Mouse (Mus musculus) hindlimb bud, embryonic 11.5 days (tissue): ENCODE measurements around the gene Dtx2.

ENCODE experiments used
- DNase-seq: peaks from one replicate; pipeline ENCODE4 v3.0.0-alpha.2; 2012; ENCODE audit warnings: low read depth, low spot score; ENCODE audit errors: extremely low spot score

The Dtx2 gene

DNA sequence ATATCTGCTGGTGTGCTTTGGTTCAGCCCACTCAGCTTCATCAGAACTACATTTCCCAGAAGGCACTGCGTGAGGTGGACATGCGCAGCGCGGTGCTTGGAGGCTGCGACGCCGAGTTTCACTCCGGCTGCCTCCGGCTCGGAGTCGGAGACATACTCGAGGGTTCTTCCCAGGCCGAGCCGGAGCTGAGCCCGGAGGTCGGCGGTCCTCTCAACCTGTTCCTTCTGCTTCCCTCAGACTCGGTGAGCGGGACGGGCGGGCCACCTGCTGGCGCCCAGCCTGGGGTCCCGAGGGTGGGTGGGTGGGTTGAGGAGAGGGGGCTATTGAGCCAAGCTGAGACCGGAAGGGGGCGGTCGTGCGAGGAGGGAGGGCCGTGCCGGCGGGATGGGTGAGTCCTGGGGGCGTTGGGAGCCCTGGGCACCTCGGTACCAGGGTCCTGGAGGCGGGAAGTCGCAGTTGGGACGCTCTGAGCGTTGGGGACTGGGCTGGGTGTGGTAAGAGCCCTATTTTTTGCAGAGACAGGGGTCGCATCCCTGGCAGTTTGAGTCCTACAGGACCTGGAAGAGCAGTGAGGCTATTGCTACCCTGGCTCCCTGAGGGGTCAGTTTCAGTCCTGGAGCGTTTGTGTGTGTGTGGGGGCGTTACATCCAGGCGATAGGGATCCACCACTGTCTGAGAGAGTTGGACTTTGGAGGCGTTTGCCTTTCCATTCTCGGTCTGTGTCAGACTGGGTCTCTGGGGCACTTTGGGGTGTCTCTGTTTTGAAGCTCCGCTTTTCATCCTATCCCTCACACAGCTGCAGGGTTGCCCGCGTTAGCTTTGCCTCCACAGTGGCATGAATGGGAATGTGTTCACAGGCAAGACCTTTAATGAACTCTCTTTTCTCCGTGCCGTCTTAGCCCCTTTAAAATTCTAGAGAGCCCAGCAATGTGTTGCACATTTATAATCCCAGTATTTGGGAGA lies at the start of gene Dtx2:
TSS of gene Dtx2 (plus strand) at position 76 of the 963 bp plus-strand sequence.
- peak; percentile 78 for DNase-seq

DNA sequence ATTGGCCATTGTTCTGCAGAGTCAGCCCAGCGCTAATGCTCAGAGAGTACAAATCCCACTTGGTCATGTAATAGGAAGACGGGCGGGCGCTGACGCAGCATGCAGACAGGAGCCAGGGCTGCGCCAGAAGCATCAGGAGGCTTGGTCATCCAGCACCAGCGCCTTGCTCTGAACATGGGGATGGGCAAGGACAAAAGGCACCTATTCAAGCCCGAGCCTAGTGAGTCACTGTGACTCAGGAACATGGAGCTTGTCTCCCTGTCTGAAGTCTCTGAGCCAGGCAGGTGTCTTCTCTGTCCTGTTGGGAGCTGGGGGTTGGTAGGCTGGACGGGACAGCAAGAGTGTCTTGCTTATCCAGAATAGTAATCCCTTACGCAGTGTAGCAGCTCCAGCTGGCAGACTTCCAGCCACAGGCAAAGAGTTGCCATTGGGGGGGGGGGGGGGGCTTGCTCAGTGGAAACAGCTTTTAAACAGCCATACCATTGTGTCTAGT lies 48.6 kb upstream of the Dtx2 start:
- DNase-seq, result no peak

DNA sequence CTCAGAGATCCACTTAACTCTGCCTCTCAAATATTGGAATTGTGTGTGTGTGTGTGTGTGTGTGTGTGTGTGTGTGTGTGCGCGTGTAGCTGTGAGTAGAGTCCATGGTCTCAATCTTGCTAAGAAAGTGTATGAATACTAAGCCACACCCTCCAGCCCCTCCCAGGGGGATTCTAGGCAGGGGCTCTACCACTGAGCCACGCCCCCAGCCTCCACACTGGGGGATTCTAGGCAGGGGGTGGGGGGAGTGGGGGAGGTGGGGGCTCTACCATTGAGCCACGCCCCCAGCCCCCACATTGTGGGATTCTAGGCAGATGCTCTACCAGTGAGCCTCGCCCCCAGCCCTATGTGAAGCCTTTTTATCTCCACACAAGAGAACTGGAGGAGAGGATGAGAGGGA lies 48.0 kb upstream of the Dtx2 start:
- DNase-seq, result no peak

GRCm38 (mm10) chr5:135950710-135951412 lies 43.7 kb upstream of the Dtx2 start:
- DNase-seq, result no peak

- no peak for DNase-seq
Measured at GRCm38 (mm10) chr5:135951660-135952059, 42.9 kb upstream of the Dtx2 start.

DNA sequence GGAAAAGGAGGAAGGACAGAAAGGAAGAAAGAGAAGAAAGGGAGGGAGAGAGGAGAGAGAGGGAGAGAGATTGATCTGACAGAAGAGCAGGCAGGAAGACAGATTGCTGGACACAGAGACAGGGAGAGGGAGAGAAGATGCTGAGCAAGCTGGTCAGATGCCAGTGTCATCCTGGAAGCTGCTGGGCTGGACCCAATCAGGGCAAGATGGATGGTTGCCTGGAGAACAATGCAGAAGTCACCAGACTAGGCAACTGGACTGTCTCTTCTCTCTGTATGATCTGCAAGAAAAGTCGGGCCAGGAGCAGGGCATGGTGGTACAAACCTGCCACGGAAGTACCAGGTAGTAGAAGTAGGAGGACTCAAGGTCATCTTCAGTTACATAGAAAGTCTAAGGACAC lies 41.8 kb upstream of the Dtx2 start:
- DNase-seq, result no peak

DNA sequence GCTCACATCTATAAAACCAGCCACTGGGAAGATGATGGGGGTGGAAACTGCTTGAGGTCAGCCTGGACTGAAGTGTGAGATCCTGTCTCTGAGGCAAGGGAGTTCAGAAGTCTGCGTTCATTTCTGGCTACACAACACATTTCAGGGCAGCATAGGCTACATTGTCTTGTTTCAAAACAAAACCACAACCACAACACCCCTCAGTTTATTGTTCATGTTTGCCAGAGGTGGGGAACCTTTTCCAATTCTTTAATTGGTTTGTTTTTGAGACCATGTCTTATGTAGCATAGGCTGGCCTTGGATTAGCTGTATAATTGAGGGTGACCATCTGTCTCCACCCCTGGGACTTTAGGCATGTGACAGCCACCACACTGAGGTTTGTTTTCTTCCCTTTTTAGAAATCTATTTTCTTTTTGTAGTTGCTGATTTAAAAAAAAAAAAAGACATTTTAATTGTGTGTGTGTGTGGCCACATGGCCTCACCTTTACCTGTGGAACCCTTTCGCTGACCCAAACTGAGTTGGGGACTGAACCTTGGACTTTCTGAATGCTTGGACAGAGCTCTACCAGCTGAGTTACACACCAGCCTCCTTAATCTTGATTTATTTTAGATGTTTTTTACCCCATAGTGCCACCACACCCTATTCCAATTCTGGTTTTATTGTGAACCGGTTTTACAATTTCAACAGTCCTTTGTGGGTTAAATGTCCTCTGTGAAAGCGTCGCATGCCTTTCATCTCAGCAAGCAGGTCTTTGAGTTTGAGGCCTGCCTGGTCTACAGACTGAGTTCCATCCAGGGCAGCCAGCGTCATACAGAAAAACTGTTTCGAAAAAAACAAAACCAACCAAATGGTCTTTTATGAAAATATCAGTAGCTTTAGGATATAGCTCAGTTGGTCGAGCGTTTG lies 38.0 kb upstream of the Dtx2 start:
- DNase-seq, result no peak

GRCm38 (mm10) chr5:135957207-135957974 lies 37.2 kb upstream of the Dtx2 start:
- peak; percentile 90 for DNase-seq

DNA sequence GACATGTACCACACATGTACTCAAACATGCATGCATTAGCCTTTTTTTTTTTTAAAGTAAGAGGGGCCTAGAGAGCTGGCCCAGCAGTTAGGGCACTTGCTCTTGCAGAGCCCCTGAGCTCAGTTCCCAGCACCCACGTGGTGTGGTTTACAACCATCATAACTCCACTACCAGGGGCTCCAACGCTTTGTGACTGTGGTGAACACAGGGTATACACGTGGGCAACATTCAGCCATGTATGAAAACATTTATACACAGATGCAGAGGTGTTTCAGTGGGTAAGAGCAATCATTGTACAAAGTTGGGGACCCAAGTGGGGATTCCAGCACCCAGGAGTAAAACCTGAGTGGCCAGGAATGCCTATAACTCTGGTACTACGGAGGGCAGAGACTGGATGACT lies 36.2 kb upstream of the Dtx2 start:
- DNase-seq, result no peak

DNA sequence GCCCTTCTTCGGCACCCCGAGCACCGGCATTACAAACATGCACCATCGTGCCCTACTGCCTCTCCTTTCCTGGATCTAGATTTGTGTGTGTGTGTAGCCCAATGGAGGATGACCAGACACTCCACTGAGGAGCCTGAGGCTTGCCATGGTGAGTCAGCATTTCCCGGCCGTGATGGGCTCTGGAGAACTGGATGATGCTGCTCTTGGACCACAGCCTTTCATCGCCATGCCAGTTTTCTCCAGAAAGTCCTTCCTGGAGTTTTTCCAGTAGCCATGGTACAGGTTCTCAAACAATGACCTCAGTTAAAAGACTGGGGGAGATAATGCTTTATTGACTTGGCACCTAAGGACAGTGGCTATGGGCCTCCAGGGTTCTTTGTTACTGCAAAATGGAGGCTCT lies 34.7 kb upstream of the Dtx2 start:
- DNase-seq, result no peak

GRCm38 (mm10) chr5:135960909-135961635 lies 33.5 kb upstream of the Dtx2 start:
- DNase-seq, result no peak

DNA sequence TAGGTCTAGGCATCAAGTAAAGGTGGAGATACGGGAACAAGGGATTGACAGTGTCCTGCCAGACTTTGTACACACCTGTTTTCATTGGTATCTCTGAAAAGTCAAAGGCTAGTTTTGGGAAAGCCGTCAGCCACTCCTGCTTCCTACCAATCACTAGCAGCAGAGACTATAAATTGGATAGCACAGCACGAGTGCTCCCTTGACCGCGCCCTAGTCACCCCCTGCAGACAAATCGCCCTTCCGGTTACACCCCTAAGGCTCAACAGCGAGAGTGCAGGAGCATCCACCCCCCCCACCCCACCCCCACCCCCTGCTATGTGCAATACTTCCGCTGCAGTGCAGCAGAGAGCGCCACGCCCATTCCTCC lies 32.5 kb upstream of the Dtx2 start:
- DNase-seq, result no peak

DNA sequence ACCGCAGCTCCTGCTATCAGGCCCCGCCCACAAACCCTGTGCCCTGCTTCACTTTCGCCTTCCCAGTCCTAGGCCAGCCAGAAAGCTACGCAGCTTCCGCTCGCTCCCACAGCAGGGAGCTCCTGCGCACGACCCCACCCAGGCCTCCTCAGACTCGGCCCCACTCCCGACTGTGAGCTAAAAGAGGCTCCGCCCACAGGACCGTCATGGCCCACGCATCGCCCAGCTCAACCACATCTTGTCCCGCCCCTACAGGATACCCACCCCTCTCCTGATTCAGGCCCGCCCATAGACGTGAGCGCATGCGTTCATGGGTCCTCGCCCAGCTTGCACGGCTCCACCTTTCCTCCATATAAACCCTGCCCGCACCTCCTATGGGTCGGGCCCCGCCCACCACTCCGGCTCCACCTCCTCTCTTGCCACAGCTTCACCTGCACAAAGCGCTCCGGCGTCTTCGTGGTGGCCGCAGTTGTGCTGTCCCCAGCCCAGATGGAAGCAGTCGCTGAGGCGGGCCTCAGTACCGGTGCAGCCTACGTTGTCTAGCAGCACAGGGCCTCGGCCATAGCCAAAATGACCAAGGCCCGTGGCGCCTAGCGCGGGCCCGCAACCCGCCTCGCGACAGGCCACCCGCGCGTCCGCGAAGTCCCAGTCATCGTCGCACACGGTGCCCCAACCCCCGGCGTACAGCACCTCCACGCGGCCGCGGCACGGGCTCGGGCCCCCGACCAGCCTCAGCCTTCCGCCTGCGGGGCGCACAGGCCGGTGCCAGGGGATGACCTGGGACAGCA lies 31.9 kb upstream of the Dtx2 start:
- DNase-seq, result peak; percentile 90

GRCm38 (mm10) chr5:135963280-135963627 lies 31.3 kb upstream of the Dtx2 start:
- no peak for DNase-seq

DNA sequence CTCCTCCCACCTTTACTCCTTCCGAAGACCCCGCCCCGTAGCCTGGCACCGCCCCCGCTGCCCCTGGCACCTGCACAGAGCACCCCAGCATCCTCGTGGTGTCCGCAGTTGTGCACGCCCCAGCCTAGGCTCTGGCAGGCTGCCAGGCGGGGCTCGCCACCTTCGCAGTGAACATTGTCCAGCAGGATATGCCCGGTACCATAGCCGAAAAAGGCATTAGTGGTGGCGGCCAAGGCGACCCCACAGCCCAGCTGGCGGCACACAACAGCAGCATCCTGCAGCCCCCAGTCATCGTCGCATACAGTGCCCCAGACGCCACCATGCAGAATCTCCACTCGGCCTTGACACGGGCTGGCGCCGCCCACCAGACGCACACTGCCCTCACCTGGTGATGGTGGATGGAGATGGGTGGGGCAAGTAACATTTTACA lies 29.1 kb upstream of the Dtx2 start:
- no peak for DNase-seq

DNA sequence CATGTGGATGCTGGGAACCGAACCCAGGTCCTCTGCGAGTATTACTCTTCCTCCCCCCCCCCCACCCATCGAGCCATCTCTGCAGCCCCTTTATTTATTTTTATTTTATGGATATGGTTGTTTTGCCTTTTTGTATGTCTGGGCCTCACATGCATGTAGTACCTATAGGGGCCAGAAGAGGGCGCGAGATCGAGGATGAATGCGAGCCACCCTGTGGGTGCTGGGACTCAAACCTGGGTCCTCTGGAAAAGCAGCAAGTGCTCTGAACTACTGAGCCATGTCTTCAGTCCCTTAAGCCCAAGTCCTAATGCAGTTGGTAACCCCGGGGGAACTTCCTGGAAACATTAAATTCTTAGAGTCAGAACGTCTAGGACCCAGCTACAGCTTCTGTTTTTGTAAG lies 27.7 kb upstream of the Dtx2 start:
- no peak for DNase-seq

DNA sequence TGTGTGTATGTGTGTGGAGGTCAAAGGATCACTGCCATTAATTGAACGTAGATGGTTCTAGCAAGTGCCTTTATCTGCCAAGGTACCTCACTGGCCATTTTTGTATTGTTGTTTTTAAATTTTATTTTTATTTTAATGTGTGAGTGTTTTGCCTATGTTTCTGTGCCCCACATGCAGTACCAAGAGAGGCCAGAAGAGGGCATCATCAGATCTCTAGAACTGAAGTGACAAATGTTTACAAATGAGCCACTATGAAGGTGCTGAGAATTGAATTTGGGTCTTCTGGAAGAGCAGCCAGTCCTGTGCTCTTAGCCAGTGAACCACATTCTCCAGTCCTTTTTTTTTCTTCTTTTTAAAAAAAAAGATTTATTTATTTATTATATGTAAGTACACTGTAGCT lies 25.8 kb upstream of the Dtx2 start:
- DNase-seq, result no peak

- no peak for DNase-seq
Measured at GRCm38 (mm10) chr5:135970247-135970646, 24.4 kb upstream of the Dtx2 start.

DNA sequence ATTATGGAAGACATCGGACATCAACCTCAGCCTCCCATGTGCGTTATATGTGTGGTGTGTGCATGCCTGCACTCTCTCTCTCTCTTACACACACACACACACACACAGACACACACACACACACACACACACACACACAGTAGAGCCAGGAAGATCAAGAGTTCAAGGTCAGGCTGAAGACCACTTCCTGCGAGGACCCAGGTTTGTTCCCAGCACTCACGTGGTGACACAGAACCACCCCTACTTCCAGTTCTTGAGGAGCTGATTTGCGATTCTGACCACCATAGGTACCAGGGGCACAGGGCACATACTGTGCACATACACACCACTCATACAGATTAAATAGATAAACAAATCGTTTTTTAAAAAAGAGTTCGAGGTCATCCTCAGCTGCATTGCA lies 22.7 kb upstream of the Dtx2 start:
- no peak for DNase-seq
